Mouse (Mus musculus) CH12.LX (cell line): ENCODE measurements around the gene Mmp24. TPM values are rescaled to one million over a fixed set of nuclear protein-coding genes. Genes with fewer than 3 reads are reported as not detected.

Source experiments
- DNase-seq: peaks from one replicate; pipeline ENCODE4 v3.0.0-alpha.2; 2013; ENCODE audit errors: extremely low read depth
- H3K27ac ChIP-seq: 2 replicates; pipeline ENCODE4 v1.5.1; 2012; ENCODE audit warnings: low read depth, mild to moderate bottlenecking, control low read depth, moderate library complexity; ENCODE audit not compliant: insufficient read depth
- H3K27me3 ChIP-seq: replicated peaks from 2 replicates; pipeline ENCODE3; 2012; ENCODE audit warnings: inconsistent platforms
- H3K36me3 ChIP-seq, 2 experiments: replicated peaks in 1 of 2; 2 replicates each; pipeline versions ENCODE3 to v1.6.1; 2012; ENCODE audit warnings: inconsistent platforms in 1 of 2, low read length in 1 of 2, mild to moderate bottlenecking in 1 of 2, mixed read lengths in 1 of 2, moderate library complexity in 1 of 2; ENCODE audit not compliant: control insufficient read depth in 1 of 2, insufficient read depth in 1 of 2
- H3K4me1 ChIP-seq, 2 experiments: 2 replicates each; pipeline ENCODE4 v1.6.1; 2012; ENCODE audit warnings: inconsistent platforms in 1 of 2, moderate library complexity in 1 of 2; ENCODE audit not compliant: insufficient read depth in 2 of 2, control insufficient read depth in 1 of 2
- H3K4me2 ChIP-seq: 2 replicates; pipeline ENCODE4 v1.6.1; 2012; ENCODE audit warnings: low read depth, mild to moderate bottlenecking, control low read depth; ENCODE audit not compliant: poor library complexity, insufficient read depth, severe bottlenecking
- H3K4me3 ChIP-seq, 3 experiments: fragments of 150-350 bp in 1 of 3; sonication (generic) in 1 of 3; replicated peaks in 1 of 3; 2 replicates each; pipeline versions ENCODE3 to v1.5.1; 2011 to 2012; ENCODE audit warnings: low read depth in 2 of 3, low read length in 2 of 3, mild to moderate bottlenecking in 2 of 3, moderate library complexity in 2 of 3, control low read depth in 1 of 3, improper control_type of control experiment in 1 of 3, inconsistent platforms in 1 of 3, mixed read lengths in 1 of 3; ENCODE audit not compliant: poor library complexity in 1 of 3
- H3K79me2 ChIP-seq: replicated peaks from 2 replicates; pipeline ENCODE4 v1.6.1; 2012; ENCODE audit warnings: mild to moderate bottlenecking, moderate library complexity; ENCODE audit not compliant: control insufficient read depth, poor library complexity, insufficient read depth, severe bottlenecking; ENCODE audit errors: extremely low read depth
- H3K9ac ChIP-seq: 2 replicates; pipeline ENCODE4 v1.6.1; 2012; ENCODE audit warnings: low read depth, mild to moderate bottlenecking, control low read depth, moderate library complexity; ENCODE audit not compliant: insufficient read depth
- H3K9me3 ChIP-seq: replicated peaks from 2 replicates; pipeline ENCODE3; 2012; ENCODE audit warnings: low read length, inconsistent platforms, mixed read lengths
- BHLHE40 ChIP-seq: IDR thresholded peaks from 2 replicates; pipeline ENCODE4 v1.6.1; 2011; ENCODE audit warnings: mild to moderate bottlenecking, low read depth, low read length, improper control_type of control experiment
- CHD1 ChIP-seq: IDR thresholded peaks from 2 replicates; pipeline ENCODE4 v1.6.1; 2012; ENCODE audit warnings: low read depth, low read length, improper control_type of control experiment, inconsistent platforms
- CTCF ChIP-seq, 2 experiments: IDR thresholded peaks in 1 of 2; conservative IDR thresholded peaks in 1 of 2; 2 replicates each; pipeline ENCODE4 v1.5.1; 2011 to 2012; ENCODE audit warnings: low read depth in 2 of 2, low read length in 2 of 2, improper control_type of control experiment in 1 of 2, inconsistent platforms in 1 of 2, mild to moderate bottlenecking in 1 of 2, moderate library complexity in 1 of 2
- MAFK ChIP-seq: IDR thresholded peaks from 2 replicates; pipeline ENCODE4 v1.6.1; 2011; ENCODE audit warnings: low read length, improper control_type of control experiment; ENCODE audit not compliant: insufficient replicate concordance
- MYC ChIP-seq: IDR thresholded peaks from 2 replicates; pipeline ENCODE4 v1.6.1; 2011; ENCODE audit warnings: low read depth, mild to moderate bottlenecking, improper control_type of control experiment, low read length
- NRF1 ChIP-seq: IDR thresholded peaks from 2 replicates; pipeline ENCODE4 v1.6.1; 2014; ENCODE audit warnings: low read depth, mild to moderate bottlenecking, inconsistent platforms, low read length, improper control_type of control experiment, moderate library complexity
- POLR2AphosphoS2 ChIP-seq: IDR thresholded peaks from 2 replicates; pipeline ENCODE4 v1.6.1; 2011; ENCODE audit warnings: low read depth, low read length, improper control_type of control experiment
- RAD21 ChIP-seq: IDR thresholded peaks from 2 replicates; pipeline ENCODE4 v1.6.1; 2011; ENCODE audit warnings: low read depth, mild to moderate bottlenecking, low read length, improper control_type of control experiment, moderate library complexity
- SMC3 ChIP-seq: IDR thresholded peaks from 2 replicates; pipeline ENCODE4 v1.6.1; 2011; ENCODE audit warnings: low read depth, low read length, improper control_type of control experiment
- TCF12 ChIP-seq: IDR thresholded peaks from 2 replicates; pipeline ENCODE4 v1.6.1; 2014; ENCODE audit warnings: low read depth, mild to moderate bottlenecking, inconsistent platforms, low read length, improper control_type of control experiment
- ZC3H11A ChIP-seq: IDR thresholded peaks from 2 replicates; pipeline ENCODE4 v1.6.1; 2012; ENCODE audit warnings: low read depth, mild to moderate bottlenecking, inconsistent platforms, low read length, improper control_type of control experiment
- ZKSCAN1 ChIP-seq: IDR thresholded peaks from 2 replicates; pipeline ENCODE4 v1.6.1; 2012; ENCODE audit warnings: low read depth, inconsistent platforms, low read length, improper control_type of control experiment, borderline replicate concordance
- ZMIZ1 ChIP-seq: IDR thresholded peaks from 2 replicates; pipeline ENCODE4 v1.6.1; 2012; ENCODE audit warnings: low read depth, mild to moderate bottlenecking, inconsistent platforms, low read length, improper control_type of control experiment
- dilution Hi-C: fragments of 300-500 bp; cut with MboI; formaldehyde crosslinking; loops from 2 replicates; pipeline ENCODE4 v1.14.3; 2020; ENCODE audit warnings: low sequenced_read_pairs; ENCODE audit not compliant: extremely low pct_unique_long_range_greater_than_20kb, extremely low pct_ligation_motif_present
- in situ Hi-C: fragments of 300-500 bp; cut with MboI; formaldehyde crosslinking; loops from 3 replicates; pipeline ENCODE4 v1.14.3; 2019; ENCODE audit warnings: low sequenced_read_pairs, low pct_ligation_motif_present, low pct_unique_long_range_greater_than_20kb, mixed read lengths
- polyA plus RNA-seq: library from polyadenylated mRNA; unstranded; fragments of >175 nt; gene quantifications from 2 replicates; pipeline ENCODE4 v1.2.1, GENCODE M21; 2012; ENCODE audit warnings: low read depth; ENCODE audit not compliant: insufficient read length
- total RNA-seq, 2 experiments: library from RNA; depleted of rRNA; stranded (reverse); fragments of 300-350 nt in 1 of 2; fragments of >200 nt in 1 of 2; gene quantifications; 2 replicates each; pipeline ENCODE4 v1.2.3; 2012 to 2014

The Mmp24 gene
- total and polyA plus RNA-seq, 3 experiments, result 0.42 TPM; not detected in 2

DNA sequence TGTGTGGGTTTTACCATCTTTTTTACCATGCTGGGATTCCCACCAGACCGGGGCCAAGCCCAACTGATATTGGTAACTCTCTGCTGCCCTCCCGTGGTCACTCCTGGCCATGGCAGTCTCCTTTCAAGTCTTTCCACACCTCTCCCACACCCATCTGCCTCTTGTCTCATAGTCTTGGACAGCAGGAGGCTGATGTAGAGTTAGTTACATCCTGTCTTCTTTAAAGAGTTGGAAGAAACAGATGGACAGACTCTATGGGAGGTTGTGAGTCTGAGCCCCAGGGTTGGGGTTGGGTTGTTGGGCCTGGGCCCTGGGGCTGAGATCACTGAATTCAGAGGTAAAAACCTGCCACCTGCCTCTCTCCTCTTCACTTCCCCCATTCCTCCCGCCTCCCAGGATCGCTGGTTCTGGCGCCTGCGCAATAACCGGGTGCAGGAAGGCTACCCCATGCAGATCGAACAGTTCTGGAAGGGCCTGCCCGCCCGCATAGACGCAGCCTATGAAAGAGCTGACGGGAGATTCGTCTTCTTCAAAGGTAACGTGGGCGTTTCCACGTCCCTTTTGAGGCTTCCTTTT, 36.8 kb downstream of the Mmp24 start:
- no peaks in the 10 kb centered on the region for H3K79me2 ChIP-seq
- H3K4me1 ChIP-seq, result peaks cover 5 to 22% of the 10 kb centered on the region in 2 experiments; a peak in 3 of 4 replicates
- H3K9me3 ChIP-seq, result no peaks in the 10 kb centered on the region
- peak; percentile 82 for DNase-seq
- peaks cover 10% of the 10 kb centered on the region for H3K27me3 ChIP-seq
- H3K27ac ChIP-seq, result no peak overlapping the region
- H3K9ac ChIP-seq, result no peak overlapping the region
- dilution Hi-C loops (no loop called here), in situ Hi-C loops (no loop called here)
- H3K4me2 ChIP-seq, result no peak overlapping the region
- TF ChIP-seq RAD21, result peak; percentile 82
- 0 out of 2 replicates have a peak, but pooled peaks have one; percentile 10 for TF ChIP-seq BHLHE40
- TF ChIP-seq CTCF (conservative IDR thresholded peaks at IDR 0.05 in 1 of 2, IDR thresholded peaks at IDR 0.05 in 1 of 2; ENCODE audit: low read depth in 2 of 2, low read length in 2 of 2), result peak; percentile 90 to 98
- TF ChIP-seq ZMIZ1, result no peak
- TF ChIP-seq MYC, result 0 out of 2 replicates have a peak, but pooled peaks have one; percentile 43
- TF ChIP-seq SMC3, result peak; percentile 69
- peak; percentile 68 for TF ChIP-seq NRF1
- no peak for TF ChIP-seq POLR2AphosphoS2
- no peak overlapping the region for H3K4me3 ChIP-seq
- H3K36me3 ChIP-seq, result peaks cover 0 to 13% of the 10 kb centered on the region in 2 experiments

DNA sequence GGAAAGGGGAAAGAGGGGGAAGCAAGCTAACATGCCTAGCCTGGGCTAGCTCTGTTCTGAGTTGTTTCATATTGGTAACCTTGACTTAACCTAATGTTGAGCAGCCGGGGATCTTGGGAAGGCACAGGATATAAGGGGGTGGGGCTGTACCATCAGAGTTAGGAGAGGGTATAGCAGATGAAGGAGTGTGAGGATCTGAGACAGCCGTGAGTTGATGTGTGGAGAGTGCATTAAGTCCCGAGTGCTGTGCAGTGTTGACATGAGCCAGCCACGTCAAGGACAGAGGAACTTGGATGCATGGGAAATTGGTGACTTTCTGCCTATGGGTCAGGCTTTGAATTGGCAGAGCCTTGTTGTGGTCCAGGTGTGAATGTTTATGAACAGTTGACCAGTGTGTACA, 37.5 kb downstream of the Mmp24 start:
- Histone ChIP-seq H3K4me1 (peaks cover 10 to 30% of the 10 kb centered on the region in 2 experiments; a peak in 3 of 4 replicates), H3K27ac (no peak overlapping the region), H3K9ac (no peak overlapping the region), H3K27me3 (peaks cover 6% of the 10 kb centered on the region), H3K79me2 (no peaks in the 10 kb centered on the region), H3K4me2 (no peak overlapping the region), H3K36me3 (peaks cover 0 to 19% of the 10 kb centered on the region in 2 experiments), H3K4me3 (no peak overlapping the region), H3K9me3 (no peaks in the 10 kb centered on the region)
- dilution Hi-C loops, result no loop called here
- TF ChIP-seq MAFK (no peak), CHD1 (no peak), BHLHE40 (no peak), TCF12 (no peak), ZC3H11A (no peak), CTCF (conservative IDR thresholded peaks at IDR 0.05 in 1 of 2, IDR thresholded peaks at IDR 0.05 in 1 of 2; ENCODE audit: low read depth in 2 of 2, low read length in 2 of 2) (no peak), ZKSCAN1 (no peak)
- in situ Hi-C loops, result no loop called here
- no peak for DNase-seq
